Mouse (Mus musculus): ENCODE measurements around the gene Chchd6. TPM values are rescaled to one million over a fixed set of nuclear protein-coding genes. Genes with fewer than 3 reads are reported as not detected.

The Chchd6 gene
- polyA plus RNA-seq, 1 experiment from 2014 or later = 55.0 TPM

DNA sequence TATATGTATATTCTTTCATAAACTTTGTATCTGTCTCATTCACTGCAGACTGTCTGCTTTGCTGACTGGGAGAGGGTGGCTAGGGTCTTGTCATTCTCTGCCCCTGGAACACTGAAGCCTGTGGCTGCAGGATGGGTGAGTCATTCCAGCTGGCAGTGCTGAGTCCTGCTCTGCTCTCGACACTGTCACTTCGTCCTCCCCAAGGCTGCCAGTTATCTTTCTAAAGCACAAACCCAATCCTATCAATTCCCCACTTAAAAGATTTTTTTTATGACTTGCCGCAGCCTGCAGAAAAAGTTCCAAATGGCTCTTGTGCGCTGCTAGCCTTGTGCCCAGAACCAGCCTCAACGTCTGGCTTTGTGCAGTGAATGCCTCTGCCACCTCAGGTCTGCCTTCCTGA is 187.2 kb downstream of the Chchd6 start:
- ATAC-seq (ENCODE audit: low FRiP score, low read depth) = no peak
- Histone ChIP-seq H3K27ac (no peak overlapping the region), H3K27me3 (no peaks in the 10 kb centered on the region), H3K9ac (no peak overlapping the region), H3K4me2 (replicated peaks) (no peak overlapping the region), H3K36me3 (no peaks in the 10 kb centered on the region), H3K9me3 (no peaks in the 10 kb centered on the region), H3K4me3 (no peak overlapping the region), H3K4me1 (peaks cover 18% of the 10 kb centered on the region)
- WGBS = 78% methylated on average over 5 of the region's 5 CpGs

GRCm38 (mm10) chr6:89407247-89407889 is 188.1 kb downstream of the Chchd6 start:
- ATAC-seq (ENCODE audit: low FRiP score, low read depth) = no peak
- Histone ChIP-seq H3K4me2 (replicated peaks) (no peak overlapping the region), H3K9ac (no peak overlapping the region), H3K4me1 (peaks cover 19% of the 10 kb centered on the region), H3K4me3 (no peak overlapping the region), H3K27me3 (no peaks in the 10 kb centered on the region), H3K27ac (no peak overlapping the region), H3K9me3 (no peaks in the 10 kb centered on the region), H3K36me3 (no peaks in the 10 kb centered on the region)
- 85% methylated on average over 3 of the region's 3 CpGs for WGBS

GRCm38 (mm10) chr6:89404964-89405363 is 190.5 kb downstream of the Chchd6 start:
- 77% methylated on average over 2 of the region's 2 CpGs for WGBS

GRCm38 (mm10) chr6:89403257-89404225 is 191.9 kb downstream of the Chchd6 start:
- Histone ChIP-seq H3K4me2 (replicated peaks) (no peak overlapping the region), H3K4me3 (no peak overlapping the region), H3K36me3 (no peaks in the 10 kb centered on the region), H3K27ac (no peak overlapping the region), H3K4me1 (peaks cover 19% of the 10 kb centered on the region), H3K9ac (no peak overlapping the region), H3K27me3 (no peaks in the 10 kb centered on the region), H3K9me3 (no peaks in the 10 kb centered on the region)
- WGBS = 38% methylated on average over 2 of the region's 2 CpGs
- no peak for ATAC-seq (ENCODE audit: low FRiP score, low read depth)

More at GRCm38 (mm10) chr6:89404964-89405363, 190.5 kb downstream of the Chchd6 start:
- Histone ChIP-seq H3K4me2 (replicated peaks) (no peak overlapping the region), H3K36me3 (no peaks in the 10 kb centered on the region), H3K4me3 (no peak overlapping the region), H3K27ac (no peak overlapping the region), H3K9me3 (no peaks in the 10 kb centered on the region), H3K4me1 (peaks cover 19% of the 10 kb centered on the region), H3K9ac (no peak overlapping the region), H3K27me3 (no peaks in the 10 kb centered on the region)
- no peak for ATAC-seq (ENCODE audit: low FRiP score, low read depth)

GRCm38 (mm10) chr6:89402406-89402805 is 193.0 kb downstream of the Chchd6 start:
- Histone ChIP-seq H3K4me1 (peaks cover 19% of the 10 kb centered on the region), H3K4me3 (no peak overlapping the region), H3K27me3 (no peaks in the 10 kb centered on the region), H3K9ac (no peak overlapping the region), H3K4me2 (replicated peaks) (no peak overlapping the region), H3K27ac (no peak overlapping the region), H3K36me3 (no peaks in the 10 kb centered on the region), H3K9me3 (no peaks in the 10 kb centered on the region)
- ATAC-seq (ENCODE audit: low FRiP score, low read depth) = no peak
- WGBS = 66% methylated on average over 2 of the region's 2 CpGs

- H3K36me3 ChIP-seq = no peaks in the 10 kb centered on the region
- no peak overlapping the region for H3K4me3 ChIP-seq
- H3K9me3 ChIP-seq = no peaks in the 10 kb centered on the region
- H3K27ac ChIP-seq = no peak overlapping the region
- no peak overlapping the region for H3K9ac ChIP-seq
- no peak for ATAC-seq (ENCODE audit: low FRiP score, low read depth)
- no peaks in the 10 kb centered on the region for H3K27me3 ChIP-seq
- peaks cover 13% of the 10 kb centered on the region for H3K4me1 ChIP-seq
- no peak overlapping the region for H3K4me2 ChIP-seq (replicated peaks)
- WGBS = 94% methylated on average over 1 of the region's 1 CpGs
These were observed 195.9 kb downstream of the Chchd6 start for GRCm38 (mm10) chr6:89399564-89399963.

- no peaks in the 10 kb centered on the region for H3K9me3 ChIP-seq
- no peaks in the 10 kb centered on the region for H3K27me3 ChIP-seq
- no peaks in the 10 kb centered on the region for H3K4me1 ChIP-seq
- no peak overlapping the region for H3K4me2 ChIP-seq (replicated peaks)
- H3K9ac ChIP-seq = no peak overlapping the region
- WGBS = 81% methylated on average over 4 of the region's 4 CpGs
- H3K4me3 ChIP-seq = no peak overlapping the region
- no peaks in the 10 kb centered on the region for H3K36me3 ChIP-seq
- no peak overlapping the region for H3K27ac ChIP-seq
- no peak for ATAC-seq (ENCODE audit: low FRiP score, low read depth)
These were observed 197.5 kb downstream of the Chchd6 start for GRCm38 (mm10) chr6:89397919-89398318.

DNA sequence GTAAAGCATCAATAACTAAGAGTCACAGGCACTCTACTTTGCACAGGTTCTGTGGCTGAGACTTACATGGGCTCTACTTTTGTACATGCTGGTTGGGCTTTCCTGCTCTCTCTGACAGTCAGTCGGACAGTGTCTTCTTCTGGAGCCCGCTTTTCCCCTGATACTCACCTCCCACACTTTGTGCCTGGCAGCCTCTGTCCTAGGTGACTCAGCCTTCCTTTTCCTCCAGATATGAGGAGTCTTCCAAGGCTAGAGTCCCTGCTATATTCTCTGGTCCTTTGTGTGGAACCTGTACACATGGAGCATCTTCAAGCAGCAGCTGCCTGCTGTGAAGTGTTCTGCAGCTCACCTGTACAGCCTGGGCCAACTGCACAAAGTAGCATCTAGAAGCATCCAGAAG is 201.6 kb downstream of the Chchd6 start:
- H3K4me2 ChIP-seq (replicated peaks) = no peak overlapping the region
- H3K9ac ChIP-seq = no peak overlapping the region
- no peaks in the 10 kb centered on the region for H3K4me1 ChIP-seq
- no peak for ATAC-seq (ENCODE audit: low FRiP score, low read depth)
- no peaks in the 10 kb centered on the region for H3K36me3 ChIP-seq
- no peaks in the 10 kb centered on the region for H3K9me3 ChIP-seq
- no peaks in the 10 kb centered on the region for H3K27me3 ChIP-seq
- 85% methylated on average over 2 of the region's 2 CpGs for WGBS
- no peak overlapping the region for H3K4me3 ChIP-seq
- H3K27ac ChIP-seq = no peak overlapping the region

- no peaks in the 10 kb centered on the region for H3K27me3 ChIP-seq
- no peak overlapping the region for H3K9ac ChIP-seq
- no peaks in the 10 kb centered on the region for H3K36me3 ChIP-seq
- H3K9me3 ChIP-seq = no peaks in the 10 kb centered on the region
- no peak overlapping the region for H3K4me3 ChIP-seq
- H3K27ac ChIP-seq = no peak overlapping the region
- 87% methylated on average over 2 of the region's 2 CpGs for WGBS
- H3K4me1 ChIP-seq = no peaks in the 10 kb centered on the region
- H3K4me2 ChIP-seq (replicated peaks) = no peak overlapping the region
- ATAC-seq (ENCODE audit: low FRiP score, low read depth) = no peak
These were observed 203.2 kb downstream of the Chchd6 start for GRCm38 (mm10) chr6:89392213-89392612.

GRCm38 (mm10) chr6:89389771-89390170 is 205.7 kb downstream of the Chchd6 start:
- H3K9ac ChIP-seq = no peak overlapping the region
- no peaks in the 10 kb centered on the region for H3K27me3 ChIP-seq
- no peak overlapping the region for H3K4me3 ChIP-seq
- no peaks in the 10 kb centered on the region for H3K9me3 ChIP-seq
- H3K4me1 ChIP-seq = peaks cover 8% of the 10 kb centered on the region; the same call in 1 of the 2 replicates
- no peak for ATAC-seq (ENCODE audit: low FRiP score, low read depth)
- H3K4me2 ChIP-seq (replicated peaks) = no peak overlapping the region
- H3K36me3 ChIP-seq = no peaks in the 10 kb centered on the region
- H3K27ac ChIP-seq = no peak overlapping the region
- WGBS = 79% methylated on average over 7 of the region's 7 CpGs

- Histone ChIP-seq H3K27ac (no peak overlapping the region), H3K27me3 (no peaks in the 10 kb centered on the region), H3K36me3 (no peaks in the 10 kb centered on the region), H3K4me3 (no peak overlapping the region), H3K9me3 (no peaks in the 10 kb centered on the region), H3K4me1 (peaks cover 8% of the 10 kb centered on the region; the same call in 1 of the 2 replicates), H3K4me2 (replicated peaks) (no peak overlapping the region), H3K9ac (no peak overlapping the region)
- 70% methylated on average over 1 of the region's 1 CpGs for WGBS
- no peak for ATAC-seq (ENCODE audit: low FRiP score, low read depth)
These were observed 208.5 kb downstream of the Chchd6 start for GRCm38 (mm10) chr6:89386956-89387355.

- Histone ChIP-seq H3K27me3 (no peaks in the 10 kb centered on the region), H3K4me1 (peaks cover 8% of the 10 kb centered on the region; the same call in 1 of the 2 replicates), H3K4me2 (replicated peaks) (no peak overlapping the region), H3K9ac (no peak overlapping the region), H3K36me3 (no peaks in the 10 kb centered on the region), H3K27ac (no peak overlapping the region), H3K4me3 (no peak overlapping the region), H3K9me3 (no peaks in the 10 kb centered on the region)
- ATAC-seq (ENCODE audit: low FRiP score, low read depth) = no peak
- WGBS = 93% methylated on average over 2 of the region's 2 CpGs
These were observed 210.8 kb downstream of the Chchd6 start for GRCm38 (mm10) chr6:89384699-89385098.
